ENCODE assay signal across 16 mouse cellular contexts in the genomic region with DNA sequence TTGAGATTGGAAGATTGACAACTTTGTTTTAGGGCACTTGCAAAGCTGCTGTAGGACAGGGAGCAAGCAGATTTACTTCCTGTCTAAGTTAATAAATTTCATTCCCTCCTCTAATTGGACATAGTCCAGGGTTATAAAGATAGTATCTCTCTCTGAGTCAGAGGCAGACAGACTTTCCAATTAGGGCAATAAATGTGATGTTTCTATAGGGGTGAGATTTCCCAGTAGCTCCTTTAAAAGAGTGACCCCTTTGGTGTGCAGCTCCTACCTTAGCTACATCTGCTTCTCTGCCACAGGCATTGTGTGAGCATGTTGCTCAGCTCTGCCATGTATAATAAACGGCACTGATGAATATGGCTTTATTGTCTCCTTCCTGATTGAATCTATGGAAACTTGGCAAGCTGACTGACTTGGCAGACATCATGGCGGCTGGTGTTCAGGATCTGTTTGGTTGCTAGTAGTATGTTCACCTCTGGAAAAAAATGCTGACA.
DNase-seq lines count a peak whose midpoint lies in the region; ATAC-seq and TF ChIP-seq lines count a peak whose summit lies in the region.
"Had no signal": no experiment of that assay in that cellular context is flagged by ENCODE, and none has a peak within 500 bp of the region (broad histone marks: within the 10 kb centered on the region; RNA-seq: fewer than 3 reads in every experiment).

No protein-coding gene starts in this region.

- intact Hi-C loops in heart, adult 2 months (cut with DNase I): no loop called here

- no peak overlapping the region for H3K4me2 ChIP-seq in hindbrain, embryonic 15.5 days
- no peak overlapping the region for H3K4me2 ChIP-seq in midbrain, postnatal 0 days (ENCODE audit: low read depth, low read length, poor library complexity, severe bottlenecking)
- H3K4me2 ChIP-seq in midbrain, embryonic 16.5 days (ENCODE audit: low read length): no peak overlapping the region
- H3K4me2 ChIP-seq: neural tube, embryonic 12.5 days had no signal

- H3K4me3 ChIP-seq in hindbrain, embryonic 15.5 days: no peak overlapping the region
- H3K4me3 ChIP-seq in hindbrain, embryonic 10.5 days: no peak overlapping the region
- no peak overlapping the region for H3K4me3 ChIP-seq in midbrain, postnatal 0 days (ENCODE audit: low read depth, low read length)
- no peak overlapping the region for H3K4me3 ChIP-seq in midbrain, embryonic 16.5 days (ENCODE audit: low read depth, low read length)
- H3K4me3 ChIP-seq in small intestine, adult 2 months (ENCODE audit: low read depth, low read length): no peak overlapping the region
- H3K4me3 ChIP-seq in heart, adult 2 months: no peak overlapping the region
- H3K4me3 ChIP-seq: layer of hippocampus, adult 2 months; neural tube, embryonic 12.5 days had no signal

- no peak for TF ChIP-seq POLR2A in small intestine, adult 2 months (IDR thresholded peaks at IDR 0.05; ENCODE audit: low read depth, low read length)
- TF ChIP-seq POLR2A in heart, adult 2 months (IDR thresholded peaks at IDR 0.05; ENCODE audit: insufficient read depth, low read depth, low read length): no peak

- no peaks in the 10 kb centered on the region for H3K27me3 ChIP-seq in hindbrain, embryonic 15.5 days
- H3K27me3 ChIP-seq in hindbrain, embryonic 10.5 days (ENCODE audit: insufficient read depth, poor library complexity, severe bottlenecking): no peaks in the 10 kb centered on the region
- no peaks in the 10 kb centered on the region for H3K27me3 ChIP-seq in midbrain, postnatal 0 days (ENCODE audit: insufficient read depth, low read length)
- no peaks in the 10 kb centered on the region for H3K27me3 ChIP-seq in midbrain, embryonic 16.5 days (ENCODE audit: control insufficient read depth, insufficient read depth, low read depth, low read length)
- no peaks in the 10 kb centered on the region for H3K27me3 ChIP-seq in small intestine, adult 2 months (ENCODE audit: control insufficient read depth, insufficient read depth, low read length)
- H3K27me3 ChIP-seq in heart, adult 2 months (ENCODE audit: control insufficient read depth, insufficient read depth, low read length): no peaks in the 10 kb centered on the region
- H3K27me3 ChIP-seq: neural tube, embryonic 12.5 days had no signal

- TF ChIP-seq EP300 in heart, adult 2 months (IDR thresholded peaks at IDR 0.05; ENCODE audit: insufficient read depth, low read depth, low read length): no peak

- 59% methylated on average over 2 of the region's 2 CpGs for WGBS in hindbrain, embryonic 15.5 days
- WGBS in hindbrain, embryonic 10.5 days: 84% methylated on average over 2 of the region's 2 CpGs
- WGBS in midbrain, postnatal 0 days: 68% methylated on average over 2 of the region's 2 CpGs
- 81% methylated on average over 2 of the region's 2 CpGs for WGBS in midbrain, embryonic 16.5 days
- 20% methylated on average over 2 of the region's 2 CpGs for WGBS in small intestine, adult 2 months
- 26% methylated on average over 2 of the region's 2 CpGs for WGBS in heart, adult 2 months

- peak; percentile 56; the same call in 1 of the 2 replicates for ATAC-seq in hindbrain, embryonic 15.5 days (ENCODE audit: low FRiP score, low read depth)
- no peak for ATAC-seq in midbrain, postnatal 0 days (ENCODE audit: low FRiP score)
- no peak for ATAC-seq in midbrain, embryonic 16.5 days
- ATAC-seq: forebrain, embryonic 16.5 days had no signal

- no peak for TF ChIP-seq CTCF in midbrain, postnatal 0 days (IDR thresholded peaks at IDR 0.05)
- TF ChIP-seq CTCF in small intestine, adult 2 months (IDR thresholded peaks at IDR 0.05; ENCODE audit: extremely low read depth, insufficient read length, insufficient replicate concordance, low read depth, low read length): no peak
- TF ChIP-seq CTCF in heart, adult 2 months (IDR thresholded peaks at IDR 0.05): no peak

- no peak for DNase-seq in hindbrain, embryonic 10.5 days (ENCODE audit: low spot score)
- peak; percentile 65 for DNase-seq in midbrain, postnatal 0 days (ENCODE audit: low spot score)
- peak; percentile 89 for DNase-seq in fat pad, adult 2 months (ENCODE audit: extremely low read depth, low read depth, low spot score)
- no peak for DNase-seq in heart, adult 2 months
- no peak for DNase-seq in right cerebral cortex, adult 2 months (ENCODE audit: low spot score in 2 of 2)
- DNase-seq: cerebellum, adult 9-10 months; gastrocnemius, postnatal 25 days; heart, postnatal 14 days; right cerebral cortex, adult 18-20 months; thymus, postnatal 36 days had no signal

- H3K9ac ChIP-seq in hindbrain, embryonic 15.5 days: no peak overlapping the region
- H3K9ac ChIP-seq in midbrain, postnatal 0 days (replicated peaks; ENCODE audit: low read length, poor library complexity, severe bottlenecking): no peak overlapping the region
- no peak overlapping the region for H3K9ac ChIP-seq in midbrain, embryonic 16.5 days (ENCODE audit: low read depth, low read length)
- no peak overlapping the region for H3K9ac ChIP-seq in heart, adult 2 months (ENCODE audit: low read depth, low read length)
- H3K9ac ChIP-seq: neural tube, embryonic 12.5 days had no signal

- H3K27ac ChIP-seq in hindbrain, embryonic 15.5 days (replicated peaks): no peak overlapping the region
- no peak overlapping the region for H3K27ac ChIP-seq in hindbrain, embryonic 10.5 days
- no peak overlapping the region for H3K27ac ChIP-seq in midbrain, postnatal 0 days (ENCODE audit: low read depth, low read length)
- H3K27ac ChIP-seq in midbrain, embryonic 16.5 days (ENCODE audit: low read length): no peak overlapping the region
- peak overlapping the region; percentile 92 for H3K27ac ChIP-seq in small intestine, adult 2 months (ENCODE audit: insufficient read depth, low read depth, low read length)
- H3K27ac ChIP-seq in heart, adult 2 months: no peak overlapping the region
- H3K27ac ChIP-seq: layer of hippocampus, adult 2 months; neural tube, embryonic 12.5 days had no signal

- H3K79me2 ChIP-seq in heart, adult 2 months (replicated peaks; ENCODE audit: control insufficient read depth, insufficient read depth, low read length): no peaks in the 10 kb centered on the region

- no peaks in the 10 kb centered on the region for H3K36me3 ChIP-seq in hindbrain, embryonic 15.5 days
- H3K36me3 ChIP-seq in hindbrain, embryonic 10.5 days: no peaks in the 10 kb centered on the region
- no peaks in the 10 kb centered on the region for H3K36me3 ChIP-seq in midbrain, postnatal 0 days (ENCODE audit: insufficient read depth, low read length)
- no peaks in the 10 kb centered on the region for H3K36me3 ChIP-seq in midbrain, embryonic 16.5 days (ENCODE audit: control insufficient read depth, insufficient read depth, low read length)
- H3K36me3 ChIP-seq in small intestine, adult 2 months (ENCODE audit: control insufficient read depth, insufficient read depth, low read length): no peaks in the 10 kb centered on the region
- H3K36me3 ChIP-seq in heart, adult 2 months (ENCODE audit: control insufficient read depth, insufficient read depth, low read length): no peaks in the 10 kb centered on the region
- H3K36me3 ChIP-seq: neural tube, embryonic 12.5 days had no signal

- H3K4me1 ChIP-seq in hindbrain, embryonic 15.5 days (replicated peaks): no peaks in the 10 kb centered on the region
- no peaks in the 10 kb centered on the region for H3K4me1 ChIP-seq in hindbrain, embryonic 10.5 days (replicated peaks)
- no peaks in the 10 kb centered on the region for H3K4me1 ChIP-seq in midbrain, postnatal 0 days (ENCODE audit: insufficient read depth, low read length)
- no peaks in the 10 kb centered on the region for H3K4me1 ChIP-seq in midbrain, embryonic 16.5 days (ENCODE audit: control insufficient read depth, insufficient read depth, low read length)
- H3K4me1 ChIP-seq in small intestine, adult 2 months (ENCODE audit: control insufficient read depth, insufficient read depth, insufficient read length, low read length): peaks cover 9% of the 10 kb centered on the region; the same call in 1 of the 2 replicates
- peaks cover 2% of the 10 kb centered on the region; the same call in 1 of the 2 replicates for H3K4me1 ChIP-seq in heart, adult 2 months (ENCODE audit: control insufficient read depth, insufficient read depth, low read length)
- H3K4me1 ChIP-seq: neural tube, embryonic 12.5 days had no signal

- no peaks in the 10 kb centered on the region for H3K9me3 ChIP-seq in hindbrain, embryonic 15.5 days
- no peaks in the 10 kb centered on the region for H3K9me3 ChIP-seq in hindbrain, embryonic 10.5 days
- no peaks in the 10 kb centered on the region for H3K9me3 ChIP-seq in midbrain, postnatal 0 days (ENCODE audit: low read length)
- H3K9me3 ChIP-seq in midbrain, embryonic 16.5 days (replicated peaks; ENCODE audit: control insufficient read depth, low read length, poor library complexity, severe bottlenecking): no peaks in the 10 kb centered on the region
- H3K9me3 ChIP-seq: neural tube, embryonic 12.5 days had no signal

Comparison
In these comparisons a context has a peak if more than half of its experiments do, and no peak if none do; other contexts are left out.
1. DNase-seq: peak in midbrain, postnatal 0 days (single experiment) and fat pad, adult 2 months (single experiment); none in hindbrain, embryonic 10.5 days (single experiment), heart, adult 2 months (0 of 2) and right cerebral cortex, adult 2 months (0 of 2).